Mouse (Mus musculus): ENCODE measurements around the gene Gzmg. TPM values are rescaled to one million over a fixed set of nuclear protein-coding genes. Genes with fewer than 3 reads are reported as not detected.
"Not testable (repeated sequence)": the region's sequence is repeated elsewhere in the genome, so short reads cannot be mapped to it uniquely, and the experiment has no call there.

The Gzmg gene
- polyA plus RNA-seq, 1 experiment from 2014 or later = not detected

DNA sequence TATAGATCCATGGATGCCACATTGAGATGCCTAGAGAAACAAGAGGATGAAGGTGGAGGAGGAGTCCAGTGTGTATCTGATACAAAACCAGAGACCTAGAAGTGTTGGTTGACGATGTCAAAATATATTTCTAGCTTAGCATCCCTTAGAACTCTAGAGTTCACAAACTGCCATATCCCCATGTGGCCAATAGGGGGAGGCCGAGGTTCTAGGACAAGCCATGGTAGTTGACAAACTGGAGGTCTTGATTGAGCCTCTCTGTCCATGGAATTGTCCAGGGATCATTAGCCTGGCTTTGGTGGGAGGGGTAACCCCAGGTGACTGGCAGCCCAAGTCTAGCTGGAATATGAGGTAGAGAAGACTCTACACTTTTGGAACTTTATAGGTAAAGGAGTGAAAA lies 4.0 kb downstream of the Gzmg start:
- Histone ChIP-seq H3K9me3 (no peaks in the 10 kb centered on the region), H3K4me1 (no peaks in the 10 kb centered on the region), H3K27me3 (replicated peaks) (no peaks in the 10 kb centered on the region), H3K36me3 (no peaks in the 10 kb centered on the region), H3K4me2 (no peak overlapping the region), H3K27ac (replicated peaks) (no peak overlapping the region), H3K4me3 (no peak overlapping the region), H3K9ac (no peak overlapping the region)
- ATAC-seq (ENCODE audit: extremely low read depth, insufficient number of reproducible peaks, low FRiP score, low TSS enrichment) = no peak
- 62% methylated on average over 2 of the region's 2 CpGs for WGBS

DNA sequence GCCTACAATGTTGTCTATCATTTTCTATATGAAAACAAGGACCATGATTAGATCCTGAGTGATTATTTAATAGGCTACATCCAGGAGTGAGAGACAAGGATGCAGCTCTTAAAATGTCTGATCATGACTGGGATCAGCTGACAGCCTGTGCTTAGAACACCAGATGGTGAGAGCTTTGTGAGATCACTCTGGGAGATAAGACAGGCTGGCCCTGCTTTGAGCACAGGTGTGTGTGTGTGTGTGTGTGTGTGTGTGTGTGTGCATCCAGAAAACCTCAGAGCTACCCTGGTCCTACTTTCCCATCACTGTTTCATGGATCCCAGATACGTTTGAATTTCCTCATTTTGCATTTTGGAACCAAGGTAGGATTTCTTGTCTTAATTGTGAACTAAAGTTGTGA lies 25.7 kb downstream of the Gzmg start:
- not testable (repeated sequence) for H3K9ac ChIP-seq; H3K27ac ChIP-seq (replicated peaks); H3K27me3 ChIP-seq (replicated peaks); H3K4me1 ChIP-seq; ATAC-seq (ENCODE audit: extremely low read depth, insufficient number of reproducible peaks, low FRiP score, low TSS enrichment); H3K9me3 ChIP-seq; H3K4me3 ChIP-seq; H3K4me2 ChIP-seq; H3K36me3 ChIP-seq
- 67% methylated on average over 1 of the region's 1 CpGs for WGBS

DNA sequence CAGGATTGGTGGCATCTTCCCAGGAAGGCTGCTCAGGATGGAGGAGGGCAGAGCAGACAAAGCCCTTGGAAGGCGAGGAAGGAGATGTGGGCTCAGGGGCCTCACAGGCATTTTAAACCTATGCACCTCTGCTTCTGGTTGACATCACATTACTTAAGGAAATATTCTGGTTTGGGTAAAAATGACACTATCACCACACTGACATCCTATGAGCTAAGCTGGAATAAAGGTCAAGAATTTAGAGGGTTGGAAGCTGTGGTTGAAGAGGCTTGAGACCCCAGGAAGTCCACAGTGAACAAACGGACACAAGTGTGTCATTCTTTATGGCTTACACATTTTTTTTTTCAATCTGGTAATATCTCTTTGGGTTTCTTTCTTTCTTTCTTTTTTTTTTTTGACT lies 26.9 kb downstream of the Gzmg start, which contains the start of gene Gzmd:
Gzmd (minus strand) TSS at position 101 of the 400 bp plus-strand sequence.
- H3K27me3 ChIP-seq (replicated peaks); H3K9me3 ChIP-seq; H3K9ac ChIP-seq; H3K36me3 ChIP-seq; H3K4me2 ChIP-seq; H3K4me3 ChIP-seq; H3K4me1 ChIP-seq; ATAC-seq (ENCODE audit: extremely low read depth, insufficient number of reproducible peaks, low FRiP score, low TSS enrichment); H3K27ac ChIP-seq (replicated peaks): not testable (repeated sequence)
- WGBS = 58% methylated on average over 2 of the region's 2 CpGs

DNA sequence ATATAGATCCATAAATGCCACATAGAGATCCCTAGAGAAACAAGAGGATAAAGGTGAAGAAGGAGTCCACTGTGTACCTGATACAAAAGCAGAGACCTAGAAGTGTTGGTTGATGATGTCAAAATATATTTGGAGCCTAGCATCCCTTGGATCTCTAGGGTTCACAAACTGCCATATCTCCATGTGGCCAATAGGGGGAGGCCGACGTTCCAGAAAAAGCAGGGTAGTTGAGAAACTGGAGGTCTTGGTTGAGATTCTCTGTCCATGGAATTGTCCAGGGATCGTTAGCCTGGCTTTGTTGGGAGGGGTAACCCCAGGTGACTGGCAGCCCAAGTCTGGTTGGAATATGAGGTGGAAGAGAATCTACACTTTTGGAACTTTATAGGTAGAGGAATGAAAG lies 31.0 kb downstream of the Gzmg start:
- Histone ChIP-seq H3K4me3 (no peak overlapping the region), H3K4me1 (no peaks in the 10 kb centered on the region), H3K27me3 (replicated peaks) (no peaks in the 10 kb centered on the region), H3K9me3 (no peaks in the 10 kb centered on the region), H3K4me2 (no peak overlapping the region), H3K9ac (no peak overlapping the region), H3K36me3 (no peaks in the 10 kb centered on the region), H3K27ac (replicated peaks) (no peak overlapping the region)
- 33% methylated on average over 3 of the region's 3 CpGs for WGBS
- ATAC-seq (ENCODE audit: extremely low read depth, insufficient number of reproducible peaks, low FRiP score, low TSS enrichment) = no peak

DNA sequence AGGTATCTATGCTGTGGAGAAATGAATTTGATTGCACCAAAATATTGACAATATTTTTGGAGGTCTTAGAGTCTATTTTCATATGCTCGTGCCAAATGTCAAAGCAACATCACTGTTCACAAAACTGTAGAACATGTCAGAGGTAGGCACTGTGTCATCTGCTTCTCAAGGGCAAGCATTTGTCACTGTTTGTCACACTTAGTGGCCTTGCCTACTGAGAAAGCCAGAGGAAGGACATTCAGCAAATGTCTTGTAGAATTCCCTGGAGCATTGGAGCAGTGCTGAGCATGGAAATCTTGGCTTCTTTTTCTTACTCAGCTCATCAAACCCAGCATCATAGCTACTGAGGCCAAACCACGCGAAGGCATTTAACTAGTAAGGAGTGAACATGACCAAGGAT lies 35.9 kb downstream of the Gzmg start:
- Histone ChIP-seq H3K4me3 (no peak overlapping the region), H3K9ac (no peak overlapping the region), H3K4me1 (no peaks in the 10 kb centered on the region), H3K36me3 (no peaks in the 10 kb centered on the region), H3K9me3 (no peaks in the 10 kb centered on the region), H3K27me3 (replicated peaks) (no peaks in the 10 kb centered on the region), H3K4me2 (no peak overlapping the region), H3K27ac (replicated peaks) (no peak overlapping the region)
- 75% methylated on average over 3 of the region's 3 CpGs for WGBS
- no peak for ATAC-seq (ENCODE audit: extremely low read depth, insufficient number of reproducible peaks, low FRiP score, low TSS enrichment)

DNA sequence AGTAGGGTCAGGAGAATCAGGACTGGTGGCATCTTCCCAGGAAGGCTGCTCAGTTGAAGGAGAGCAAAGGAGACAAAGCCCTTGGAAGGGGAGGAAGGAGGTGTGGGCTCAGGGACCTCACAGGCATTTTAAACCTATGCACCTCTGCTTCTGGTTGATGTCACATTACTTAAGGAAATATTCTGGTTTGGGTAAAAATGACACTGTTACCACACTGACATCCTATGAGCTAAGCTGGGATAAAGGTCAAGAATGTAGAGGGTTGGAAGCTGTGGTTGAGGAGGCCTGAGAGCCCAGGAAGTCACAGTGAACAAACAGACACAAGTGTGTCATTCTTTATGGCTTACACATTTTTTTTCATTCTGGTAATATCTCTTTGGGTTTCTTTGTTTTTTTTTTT lies 38.9 kb downstream of the Gzmg start, which contains the start of gene Gzme:
Gzme (minus strand) TSS at position 101 of the 400 bp plus-strand sequence.
- Histone ChIP-seq H3K4me1 (no peaks in the 10 kb centered on the region), H3K4me2 (no peak within 1 kb of the TSS), H3K27me3 (replicated peaks) (no peaks in the 10 kb centered on the region), H3K36me3 (no peaks in the 10 kb centered on the region), H3K4me3 (no peak within 1 kb of the TSS), H3K9ac (no peak within 1 kb of the TSS), H3K27ac (replicated peaks) (no peak within 1 kb of the TSS), H3K9me3 (no peaks in the 10 kb centered on the region)
- ATAC-seq (ENCODE audit: extremely low read depth, insufficient number of reproducible peaks, low FRiP score, low TSS enrichment) = no peak

DNA sequence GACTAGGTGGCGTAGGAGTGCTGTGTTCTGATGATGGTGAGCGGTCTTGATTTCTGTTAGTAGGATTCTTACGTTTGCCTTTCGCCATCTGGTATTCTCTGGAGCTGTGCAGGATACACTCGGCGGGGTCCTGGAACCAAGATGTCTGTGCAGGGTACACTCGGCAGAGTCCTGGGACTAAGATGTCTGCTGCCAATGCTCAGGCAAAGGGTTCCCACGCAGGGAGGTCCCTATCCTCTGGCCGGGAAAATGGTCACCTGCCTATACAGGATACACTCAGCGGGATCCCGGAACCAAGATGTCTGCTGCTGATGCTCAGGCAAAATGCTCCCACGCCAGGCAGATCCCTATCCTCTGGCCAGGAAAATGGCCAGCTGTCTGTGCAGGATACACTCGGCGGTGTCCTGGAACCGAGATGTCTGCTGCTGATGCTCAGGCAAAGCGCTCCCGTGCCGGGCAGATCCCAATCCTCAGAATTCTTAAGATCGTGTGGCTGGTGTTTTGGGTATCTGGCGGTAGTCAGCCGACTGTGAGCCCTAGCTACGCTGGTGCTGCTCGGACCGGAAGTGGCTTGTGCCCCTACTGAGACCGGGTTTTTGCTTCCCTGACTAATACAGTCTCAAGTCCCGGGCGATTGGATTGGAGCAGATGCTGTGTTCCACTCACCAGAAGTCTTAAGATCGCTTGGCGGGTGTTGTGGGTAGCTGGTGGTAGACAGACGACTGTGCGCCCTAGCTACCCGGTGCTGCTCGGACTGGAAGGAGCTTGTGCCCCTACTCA lies 43.7 kb downstream of the Gzmg start:
- 82% methylated on average over 33 of the region's 33 CpGs for WGBS
- ATAC-seq (ENCODE audit: extremely low read depth, insufficient number of reproducible peaks, low FRiP score, low TSS enrichment); H3K9me3 ChIP-seq; H3K9ac ChIP-seq; H3K4me3 ChIP-seq; H3K27ac ChIP-seq (replicated peaks); H3K27me3 ChIP-seq (replicated peaks); H3K4me2 ChIP-seq; H3K36me3 ChIP-seq; H3K4me1 ChIP-seq: not testable (repeated sequence)

Other genes with a start within 250 kb of the Gzmg start
- 0.78 and 0.86 TPM in 2 replicates for gene Cma1, start 214.9 kb downstream of the Gzmg start, polyA plus RNA-seq (2015; fragmentation: Nextera tagmentation; extraction: Ambion mirVana)
- not detected in 2 replicates for gene Cma2, start 208.6 kb downstream of the Gzmg start, polyA plus RNA-seq (2015; fragmentation: Nextera tagmentation; extraction: Ambion mirVana)
- not detected in 2 replicates for gene Mcpt1, start 141.6 kb downstream of the Gzmg start, polyA plus RNA-seq (2015; fragmentation: Nextera tagmentation; extraction: Ambion mirVana)
- not detected in 2 replicates for gene Mcpt9, start 129.1 kb downstream of the Gzmg start, polyA plus RNA-seq (2015; fragmentation: Nextera tagmentation; extraction: Ambion mirVana)
- not detected in 2 replicates for gene Mcpt2, start 117.5 kb downstream of the Gzmg start, polyA plus RNA-seq (2015; fragmentation: Nextera tagmentation; extraction: Ambion mirVana)
- 0.35 and 0.48 TPM in 2 replicates for gene Mcpt4, start 97.3 kb downstream of the Gzmg start, polyA plus RNA-seq (2015; fragmentation: Nextera tagmentation; extraction: Ambion mirVana)
- 0.18 TPM in 1 of 2 replicates, not detected in the other for gene Mcpt8, start 74.3 kb downstream of the Gzmg start, polyA plus RNA-seq (2015; fragmentation: Nextera tagmentation; extraction: Ambion mirVana)
- gene Ctsg, start 57.0 kb downstream of the Gzmg start, polyA plus RNA-seq (2015; fragmentation: Nextera tagmentation; extraction: Ambion mirVana) = 0.33 and 0.64 TPM in 2 replicates
- not detected in 2 replicates for gene Gzme, start 39.0 kb downstream of the Gzmg start, polyA plus RNA-seq (2015; fragmentation: Nextera tagmentation; extraction: Ambion mirVana)
- gene Gzmd, start 27.0 kb downstream of the Gzmg start, polyA plus RNA-seq (2015; fragmentation: Nextera tagmentation; extraction: Ambion mirVana) = not detected in 2 replicates
- gene Gzmn, start 15.0 kb upstream of the Gzmg start, polyA plus RNA-seq (2015; fragmentation: Nextera tagmentation; extraction: Ambion mirVana) = not detected in 2 replicates
- not detected in 2 replicates for gene Gzmf, start 51.8 kb upstream of the Gzmg start, polyA plus RNA-seq (2015; fragmentation: Nextera tagmentation; extraction: Ambion mirVana)
- gene Gzmc, start 75.1 kb upstream of the Gzmg start, polyA plus RNA-seq (2015; fragmentation: Nextera tagmentation; extraction: Ambion mirVana) = not detected in 2 replicates
- gene Gzmb, start 102.7 kb upstream of the Gzmg start, polyA plus RNA-seq (2015; fragmentation: Nextera tagmentation; extraction: Ambion mirVana) = 0.23 TPM in 1 of 2 replicates, not detected in the other
- 0.04 TPM in 1 of 2 replicates, not detected in the other for gene Atp12a, start 205.5 kb upstream of the Gzmg start, polyA plus RNA-seq (2015; fragmentation: Nextera tagmentation; extraction: Ambion mirVana)
- 2.4 and 3.3 TPM in 2 replicates for gene Rnf17, start 243.0 kb upstream of the Gzmg start, polyA plus RNA-seq (2015; fragmentation: Nextera tagmentation; extraction: Ambion mirVana)